Mouse (Mus musculus) liver, embryonic 11.5 days (tissue): ENCODE data around the gene Ptprm. TPM values are rescaled to one million over a fixed set of nuclear protein-coding genes. Genes with fewer than 3 reads are reported as not detected.

Experiments
- ATAC-seq: fragments of 200-750 bp; cut with Nextera tagmentation; replicated peaks from 2 replicates; pipeline ENCODE4 v1.8.0; 2017; ENCODE audit warnings: moderate number of reproducible peaks, mild to moderate bottlenecking, moderate TSS enrichment, moderate library complexity; ENCODE audit not compliant: low FRiP score
- DNase-seq: peaks from one replicate; pipeline ENCODE4 v3.0.0-alpha.2; 2017; ENCODE audit warnings: low spot score
- H3K27ac ChIP-seq: fragments of 300-500 bp; sonication (generic); 2 replicates; pipeline ENCODE4 v1.5.1; 2014; ENCODE audit warnings: mild to moderate bottlenecking, low read depth, low read length, control low read depth
- H3K27me3 ChIP-seq: fragments of 300-500 bp; sonication (generic); replicated peaks from 2 replicates; pipeline ENCODE4 v1.6.1; 2014; ENCODE audit warnings: low read length, mixed read lengths; ENCODE audit not compliant: control insufficient read depth, insufficient read depth
- H3K36me3 ChIP-seq: fragments of 300-500 bp; sonication (generic); 2 replicates; pipeline ENCODE4 v1.6.1; 2014; ENCODE audit warnings: mild to moderate bottlenecking, low read length, moderate library complexity, mixed read lengths; ENCODE audit not compliant: control insufficient read depth, insufficient read depth
- H3K4me1 ChIP-seq: fragments of 300-500 bp; sonication (generic); replicated peaks from 2 replicates; pipeline ENCODE4 v1.6.1; 2014; ENCODE audit warnings: low read length, mixed read lengths; ENCODE audit not compliant: control insufficient read depth, insufficient read depth
- H3K4me2 ChIP-seq: fragments of 300-500 bp; sonication (generic); 2 replicates; pipeline ENCODE4 v1.6.1; 2014; ENCODE audit warnings: mild to moderate bottlenecking, control low read depth, moderate library complexity
- H3K4me3 ChIP-seq: fragments of 300-500 bp; sonication (generic); 2 replicates; pipeline ENCODE4 v1.5.1; 2014; ENCODE audit warnings: low read depth, low read length, control low read depth
- H3K9ac ChIP-seq: fragments of 300-500 bp; sonication (generic); 2 replicates; pipeline ENCODE4 v1.6.1; 2014; ENCODE audit warnings: low read depth, low read length, control low read depth
- H3K9me3 ChIP-seq: fragments of 300-500 bp; sonication (generic); 2 replicates; pipeline ENCODE4 v1.6.1; 2016; ENCODE audit warnings: low read length, inconsistent platforms, mixed read lengths; ENCODE audit not compliant: control insufficient read depth
- WGBS: fragments of 180-500 bp; shearing (Covaris S2); extraction: QIAGEN DNeasy Blood & Tissue Kit; methylation state at CpG from one replicate; pipeline ENCODE4 v1.1.7; 2014; 5-methylcytosine and 5-hydroxymethylcytosine counted together
- polyA plus RNA-seq: library from polyadenylated mRNA; unstranded; fragments of >200 nt; fragmentation: Nextera tagmentation; extraction: Ambion mirVana; gene quantifications from 2 replicates; pipeline ENCODE4 v1.2.1, GENCODE M21; 2014

The Ptprm gene
- polyA plus RNA-seq, 1 experiment from 2014 or later, result 5.7 TPM

- Histone ChIP-seq H3K4me1 (no peaks in the 10 kb centered on the region), H3K9ac (no peak overlapping the region), H3K27me3 (no peaks in the 10 kb centered on the region), H3K36me3 (no peaks in the 10 kb centered on the region), H3K4me3 (no peak overlapping the region), H3K9me3 (no peaks in the 10 kb centered on the region), H3K27ac (no peak overlapping the region), H3K4me2 (no peak overlapping the region)
- no peak for ATAC-seq
- WGBS, result 73% methylated on average over 3 of the region's 3 CpGs
- no peak for DNase-seq
These were observed 66.8 kb downstream of the Ptprm start for GRCm38 (mm10) chr17:67287501-67287900.

- Histone ChIP-seq H3K27me3 (no peaks in the 10 kb centered on the region), H3K27ac (no peak overlapping the region), H3K36me3 (no peaks in the 10 kb centered on the region), H3K4me3 (no peak overlapping the region), H3K9me3 (no peaks in the 10 kb centered on the region), H3K4me1 (no peaks in the 10 kb centered on the region; the same call in 1 of the 2 replicates), H3K9ac (no peak overlapping the region), H3K4me2 (no peak overlapping the region)
- ATAC-seq (no peak), DNase-seq (no peak)
- 48% methylated on average over 13 of the region's 13 CpGs for WGBS
These were observed 72.6 kb downstream of the Ptprm start for GRCm38 (mm10) chr17:67281640-67282170.

GRCm38 (mm10) chr17:67277124-67277910 lies 76.9 kb downstream of the Ptprm start:
- no peak overlapping the region for H3K27ac ChIP-seq
- ATAC-seq (no peak), DNase-seq (no peak)
- no peak overlapping the region for H3K4me3 ChIP-seq
- H3K4me2 ChIP-seq, result no peak overlapping the region
- no peaks in the 10 kb centered on the region; the same call in 1 of the 2 replicates for H3K4me1 ChIP-seq
- no peaks in the 10 kb centered on the region for H3K36me3 ChIP-seq
- WGBS, result 87% methylated on average over 13 of the region's 13 CpGs
- H3K9me3 ChIP-seq, result no peaks in the 10 kb centered on the region
- no peak overlapping the region for H3K9ac ChIP-seq
- H3K27me3 ChIP-seq, result no peaks in the 10 kb centered on the region

- WGBS, result 65% methylated on average over 21 of the region's 21 CpGs
- DNase-seq (no peak), ATAC-seq (no peak)
These were observed 79.6 kb downstream of the Ptprm start for GRCm38 (mm10) chr17:67274531-67275094.

GRCm38 (mm10) chr17:67272928-67273327 lies 81.3 kb downstream of the Ptprm start:
- H3K27me3 ChIP-seq, result no peaks in the 10 kb centered on the region
- no peaks in the 10 kb centered on the region for H3K4me1 ChIP-seq
- ATAC-seq, result no peak
- H3K9me3 ChIP-seq, result no peaks in the 10 kb centered on the region
- H3K36me3 ChIP-seq, result no peaks in the 10 kb centered on the region
- H3K27ac ChIP-seq, result no peak overlapping the region
- H3K9ac ChIP-seq, result no peak overlapping the region
- H3K4me3 ChIP-seq, result no peak overlapping the region
- H3K4me2 ChIP-seq, result no peak overlapping the region
- DNase-seq, result no peak

More at GRCm38 (mm10) chr17:67274531-67275094, 79.6 kb downstream of the Ptprm start:
- H3K27ac ChIP-seq, result no peak overlapping the region
- no peak overlapping the region for H3K4me2 ChIP-seq
- no peak overlapping the region for H3K9ac ChIP-seq
- no peaks in the 10 kb centered on the region for H3K9me3 ChIP-seq
- H3K36me3 ChIP-seq, result no peaks in the 10 kb centered on the region
- no peak overlapping the region for H3K4me3 ChIP-seq
- H3K4me1 ChIP-seq, result no peaks in the 10 kb centered on the region
- no peaks in the 10 kb centered on the region for H3K27me3 ChIP-seq

- Histone ChIP-seq H3K27ac (no peak overlapping the region), H3K9ac (no peak overlapping the region), H3K27me3 (no peaks in the 10 kb centered on the region), H3K4me3 (no peak overlapping the region), H3K4me2 (no peak overlapping the region), H3K9me3 (no peaks in the 10 kb centered on the region), H3K4me1 (no peaks in the 10 kb centered on the region), H3K36me3 (no peaks in the 10 kb centered on the region)
- DNase-seq (no peak), ATAC-seq (no peak)
- WGBS, result 66% methylated on average over 9 of the region's 9 CpGs
These were observed 85.7 kb downstream of the Ptprm start for GRCm38 (mm10) chr17:67268475-67269080.

GRCm38 (mm10) chr17:67266270-67266669 lies 88.0 kb downstream of the Ptprm start:
- H3K4me1 ChIP-seq, result no peaks in the 10 kb centered on the region
- DNase-seq, result no peak
- no peak overlapping the region for H3K4me2 ChIP-seq
- H3K4me3 ChIP-seq, result no peak overlapping the region
- H3K27ac ChIP-seq, result no peak overlapping the region
- no peaks in the 10 kb centered on the region for H3K9me3 ChIP-seq
- no peaks in the 10 kb centered on the region for H3K36me3 ChIP-seq
- H3K27me3 ChIP-seq, result no peaks in the 10 kb centered on the region
- no peak overlapping the region for H3K9ac ChIP-seq
- no peak for ATAC-seq
- 89% methylated on average over 6 of the region's 6 CpGs for WGBS

GRCm38 (mm10) chr17:67265520-67265919 lies 88.7 kb downstream of the Ptprm start:
- DNase-seq, result no peak
- H3K27ac ChIP-seq, result no peak overlapping the region
- H3K9ac ChIP-seq, result no peak overlapping the region
- H3K9me3 ChIP-seq, result no peaks in the 10 kb centered on the region
- H3K4me2 ChIP-seq, result no peak overlapping the region
- H3K36me3 ChIP-seq, result no peaks in the 10 kb centered on the region
- no peaks in the 10 kb centered on the region for H3K4me1 ChIP-seq
- 90% methylated on average over 4 of the region's 4 CpGs for WGBS
- no peaks in the 10 kb centered on the region for H3K27me3 ChIP-seq
- H3K4me3 ChIP-seq, result no peak overlapping the region
- no peak for ATAC-seq
